Mouse (Mus musculus): ENCODE results near the gene Gys1. TPM values are rescaled to one million over a fixed set of nuclear protein-coding genes. Genes with fewer than 3 reads are reported as not detected.
"Not testable (repeated sequence)": the region's sequence is repeated elsewhere in the genome, so short reads cannot be mapped to it uniquely, and the experiment has no call there.

Gys1 gene
- polyA plus RNA-seq, 1 experiment: 24.4 TPM

- no peak overlapping the region for H3K27ac ChIP-seq (ENCODE audit: insufficient read depth, low read length)
- H3K9me3 ChIP-seq (replicated peaks; ENCODE audit: control insufficient read depth, insufficient read depth, low read length, poor library complexity, severe bottlenecking): no peaks in the 10 kb centered on the region
- no peaks in the 10 kb centered on the region for H3K36me3 ChIP-seq (ENCODE audit: control insufficient read depth, insufficient read depth, low read length, poor library complexity, severe bottlenecking)
- no peak for TF ChIP-seq CTCF (IDR thresholded peaks at IDR 0.05; ENCODE audit: low read depth, low read length)
- no peak for TF ChIP-seq EP300 (IDR thresholded peaks at IDR 0.05; ENCODE audit: insufficient read depth, low read depth, low read length)
- TF ChIP-seq POLR2A (IDR thresholded peaks at IDR 0.05; ENCODE audit: insufficient read depth, low read length): no peak
- no peak overlapping the region for H3K9ac ChIP-seq (ENCODE audit: low read depth, poor library complexity, severe bottlenecking)
- no peak overlapping the region for H3K4me3 ChIP-seq (ENCODE audit: low read depth, low read length)
- no peaks in the 10 kb centered on the region for H3K27me3 ChIP-seq (ENCODE audit: control insufficient read depth, insufficient read depth, low read length, poor library complexity, severe bottlenecking)
- H3K4me1 ChIP-seq (ENCODE audit: control insufficient read depth, insufficient read depth, low read length): no peaks in the 10 kb centered on the region
Measured at GRCm38 (mm10) chr7:45476453-45476852, 41.8 kb downstream of the Gys1 start.

- no peak overlapping the region for H3K9ac ChIP-seq (ENCODE audit: low read depth, poor library complexity, severe bottlenecking)
- no peaks in the 10 kb centered on the region for H3K9me3 ChIP-seq (replicated peaks; ENCODE audit: control insufficient read depth, insufficient read depth, low read length, poor library complexity, severe bottlenecking)
- TF ChIP-seq EP300 (IDR thresholded peaks at IDR 0.05; ENCODE audit: insufficient read depth, low read depth, low read length) (no peak), CTCF (IDR thresholded peaks at IDR 0.05; ENCODE audit: low read depth, low read length) (peak; percentile 42), POLR2A (IDR thresholded peaks at IDR 0.05; ENCODE audit: insufficient read depth, low read length) (no peak)
- H3K4me3 ChIP-seq (ENCODE audit: low read depth, low read length): no peak overlapping the region
- no peaks in the 10 kb centered on the region for H3K36me3 ChIP-seq (ENCODE audit: control insufficient read depth, insufficient read depth, low read length, poor library complexity, severe bottlenecking)
- no peaks in the 10 kb centered on the region for H3K4me1 ChIP-seq (ENCODE audit: control insufficient read depth, insufficient read depth, low read length)
- H3K27me3 ChIP-seq (ENCODE audit: control insufficient read depth, insufficient read depth, low read length, poor library complexity, severe bottlenecking): no peaks in the 10 kb centered on the region
- H3K27ac ChIP-seq (ENCODE audit: insufficient read depth, low read length): no peak overlapping the region; the same call in 1 of the 2 replicates
Measured at GRCm38 (mm10) chr7:45477003-45477402, 42.4 kb downstream of the Gys1 start.

- Histone ChIP-seq H3K27ac (ENCODE audit: insufficient read depth, low read length) (no peak overlapping the region), H3K9ac (ENCODE audit: low read depth, poor library complexity, severe bottlenecking) (no peak overlapping the region), H3K4me1 (ENCODE audit: control insufficient read depth, insufficient read depth, low read length) (no peaks in the 10 kb centered on the region), H3K36me3 (ENCODE audit: control insufficient read depth, insufficient read depth, low read length, poor library complexity, severe bottlenecking) (no peaks in the 10 kb centered on the region), H3K9me3 (replicated peaks; ENCODE audit: control insufficient read depth, insufficient read depth, low read length, poor library complexity, severe bottlenecking) (no peaks in the 10 kb centered on the region), H3K4me3 (ENCODE audit: low read depth, low read length) (no peak overlapping the region), H3K27me3 (ENCODE audit: control insufficient read depth, insufficient read depth, low read length, poor library complexity, severe bottlenecking) (no peaks in the 10 kb centered on the region)
- TF ChIP-seq CTCF (IDR thresholded peaks at IDR 0.05; ENCODE audit: low read depth, low read length) (no peak), POLR2A (IDR thresholded peaks at IDR 0.05; ENCODE audit: insufficient read depth, low read length) (no peak), EP300 (IDR thresholded peaks at IDR 0.05; ENCODE audit: insufficient read depth, low read depth, low read length) (no peak)
Measured at GRCm38 (mm10) chr7:45478774-45479173, 44.1 kb downstream of the Gys1 start.

- H3K4me3 ChIP-seq (ENCODE audit: low read depth, low read length); H3K4me1 ChIP-seq (ENCODE audit: control insufficient read depth, insufficient read depth, low read length); H3K36me3 ChIP-seq (ENCODE audit: control insufficient read depth, insufficient read depth, low read length, poor library complexity, severe bottlenecking); H3K9me3 ChIP-seq (replicated peaks; ENCODE audit: control insufficient read depth, insufficient read depth, low read length, poor library complexity, severe bottlenecking); H3K9ac ChIP-seq (ENCODE audit: low read depth, poor library complexity, severe bottlenecking); H3K27me3 ChIP-seq (ENCODE audit: control insufficient read depth, insufficient read depth, low read length, poor library complexity, severe bottlenecking); H3K27ac ChIP-seq (ENCODE audit: insufficient read depth, low read length): not testable (repeated sequence)
Measured at GRCm38 (mm10) chr7:45480310-45480709, 45.7 kb downstream of the Gys1 start.

GRCm38 (mm10) chr7:45481374-45481927, 46.8 kb downstream of the Gys1 start, which contains the start of gene Tulp2:
Tulp2 (plus strand) TSS chr7:45481877.
- no peak for TF ChIP-seq POLR2A (IDR thresholded peaks at IDR 0.05; ENCODE audit: insufficient read depth, low read length)
- TF ChIP-seq CTCF (IDR thresholded peaks at IDR 0.05; ENCODE audit: low read depth, low read length): no peak
- no peak for TF ChIP-seq EP300 (IDR thresholded peaks at IDR 0.05; ENCODE audit: insufficient read depth, low read depth, low read length)
- no peaks in the 10 kb centered on the region for H3K36me3 ChIP-seq (ENCODE audit: control insufficient read depth, insufficient read depth, low read length, poor library complexity, severe bottlenecking)

GRCm38 (mm10) chr7:45482166-45482565, 47.5 kb downstream of the Gys1 start:
- no peak for TF ChIP-seq CTCF (IDR thresholded peaks at IDR 0.05; ENCODE audit: low read depth, low read length)
- H3K27ac ChIP-seq (ENCODE audit: insufficient read depth, low read length): no peak overlapping the region
- H3K4me1 ChIP-seq (ENCODE audit: control insufficient read depth, insufficient read depth, low read length): no peaks in the 10 kb centered on the region

More at GRCm38 (mm10) chr7:45481374-45481927, 46.8 kb downstream of the Gys1 start, which contains the start of gene Tulp2:
- Histone ChIP-seq H3K4me3 (ENCODE audit: low read depth, low read length) (no peak within 1 kb of the TSS), H3K27ac (ENCODE audit: insufficient read depth, low read length) (no peak within 1 kb of the TSS), H3K4me1 (ENCODE audit: control insufficient read depth, insufficient read depth, low read length) (no peaks in the 10 kb centered on the region), H3K9me3 (replicated peaks; ENCODE audit: control insufficient read depth, insufficient read depth, low read length, poor library complexity, severe bottlenecking) (no peaks in the 10 kb centered on the region), H3K9ac (ENCODE audit: low read depth, poor library complexity, severe bottlenecking) (no peak within 1 kb of the TSS), H3K27me3 (ENCODE audit: control insufficient read depth, insufficient read depth, low read length, poor library complexity, severe bottlenecking) (no peaks in the 10 kb centered on the region)

GRCm38 (mm10) chr7:45484985-45485384, 50.3 kb downstream of the Gys1 start:
- H3K4me1 ChIP-seq (ENCODE audit: control insufficient read depth, insufficient read depth, low read length); H3K36me3 ChIP-seq (ENCODE audit: control insufficient read depth, insufficient read depth, low read length, poor library complexity, severe bottlenecking); H3K27me3 ChIP-seq (ENCODE audit: control insufficient read depth, insufficient read depth, low read length, poor library complexity, severe bottlenecking); H3K27ac ChIP-seq (ENCODE audit: insufficient read depth, low read length); H3K9me3 ChIP-seq (replicated peaks; ENCODE audit: control insufficient read depth, insufficient read depth, low read length, poor library complexity, severe bottlenecking); H3K4me3 ChIP-seq (ENCODE audit: low read depth, low read length); H3K9ac ChIP-seq (ENCODE audit: low read depth, poor library complexity, severe bottlenecking): not testable (repeated sequence)

More at GRCm38 (mm10) chr7:45482166-45482565, 47.5 kb downstream of the Gys1 start:
- Histone ChIP-seq H3K9me3 (replicated peaks; ENCODE audit: control insufficient read depth, insufficient read depth, low read length, poor library complexity, severe bottlenecking) (no peaks in the 10 kb centered on the region), H3K36me3 (ENCODE audit: control insufficient read depth, insufficient read depth, low read length, poor library complexity, severe bottlenecking) (no peaks in the 10 kb centered on the region), H3K27me3 (ENCODE audit: control insufficient read depth, insufficient read depth, low read length, poor library complexity, severe bottlenecking) (no peaks in the 10 kb centered on the region), H3K4me3 (ENCODE audit: low read depth, low read length) (no peak overlapping the region), H3K9ac (ENCODE audit: low read depth, poor library complexity, severe bottlenecking) (no peak overlapping the region)
